Mouse (Mus musculus) hindbrain, embryonic 11.5 days (tissue): Measurements from ENCODE around the gene Gm8180. TPM values are rescaled to one million over a fixed set of nuclear protein-coding genes. Genes with fewer than 3 reads are reported as not detected.
"Not testable (repeated sequence)": the region's sequence is repeated elsewhere in the genome, so short reads cannot be mapped to it uniquely, and the experiment has no call there.

ENCODE experiments used
- ATAC-seq: fragments of 200-750 bp; cut with Nextera tagmentation; 2 replicates; pipeline ENCODE4 v1.8.0; 2017; ENCODE audit warnings: mild to moderate bottlenecking, moderate TSS enrichment, moderate library complexity; ENCODE audit not compliant: low FRiP score
- DNase-seq: peaks from one replicate; pipeline ENCODE4 v3.0.0-alpha.2; 2015; ENCODE audit warnings: low spot score
- H3K27ac ChIP-seq: fragments of 300-500 bp; sonication (generic); 2 replicates; pipeline ENCODE4 v1.5.1; 2014; ENCODE audit warnings: mild to moderate bottlenecking, low read depth, low read length
- H3K27me3 ChIP-seq: fragments of 300-500 bp; sonication (generic); 2 replicates; pipeline ENCODE4 v1.6.1; 2014; ENCODE audit warnings: mild to moderate bottlenecking, low read length, moderate library complexity, mixed read lengths; ENCODE audit not compliant: control insufficient read depth, insufficient read depth
- H3K36me3 ChIP-seq: fragments of 300-500 bp; sonication (generic); 2 replicates; pipeline ENCODE4 v1.6.1; 2014; ENCODE audit warnings: mild to moderate bottlenecking, low read length, moderate library complexity, mixed read lengths; ENCODE audit not compliant: control insufficient read depth, insufficient read depth
- H3K4me1 ChIP-seq: fragments of 300-500 bp; sonication (generic); replicated peaks from 2 replicates; pipeline ENCODE4 v1.6.1; 2014; ENCODE audit warnings: low read length, mixed read lengths; ENCODE audit not compliant: control insufficient read depth, insufficient read depth
- H3K4me2 ChIP-seq: fragments of 300-500 bp; sonication (generic); replicated peaks from 2 replicates; pipeline ENCODE4 v1.6.1; 2014; ENCODE audit warnings: mild to moderate bottlenecking, low read depth, low read length
- H3K4me3 ChIP-seq: fragments of 300-500 bp; sonication (generic); 2 replicates; pipeline ENCODE4 v1.5.1; 2014; ENCODE audit warnings: low read depth, low read length
- H3K9ac ChIP-seq: fragments of 300-500 bp; sonication (generic); 2 replicates; pipeline ENCODE4 v1.6.1; 2014; ENCODE audit warnings: low read depth, low read length
- H3K9me3 ChIP-seq: fragments of 300-500 bp; sonication (generic); 2 replicates; pipeline ENCODE4 v1.6.1; 2016; ENCODE audit warnings: low read length; ENCODE audit not compliant: control insufficient read depth
- WGBS: fragments of 180-500 bp; shearing (Covaris S2); extraction: QIAGEN DNeasy Blood & Tissue Kit; methylation state at CpG from one replicate; pipeline ENCODE4 v1.1.7; 2014; 5-methylcytosine and 5-hydroxymethylcytosine counted together
- polyA plus RNA-seq: library from polyadenylated mRNA; unstranded; fragments of >200 nt; fragmentation: Nextera tagmentation; extraction: Ambion mirVana; gene quantifications from 2 replicates; pipeline ENCODE4 v1.2.1, GENCODE M21; 2014

The Gm8180 gene
- polyA plus RNA-seq, 1 experiment from 2014 or later: not detected

GRCm38 (mm10) chr14:43793811-43794210 is 9.3 kb upstream of the Gm8180 start:
- not testable (repeated sequence) for DNase-seq, H3K9ac ChIP-seq, H3K27ac ChIP-seq, H3K9me3 ChIP-seq, ATAC-seq, H3K27me3 ChIP-seq, H3K4me1 ChIP-seq, H3K36me3 ChIP-seq, H3K4me3 ChIP-seq, H3K4me2 ChIP-seq
- 74% methylated on average over 5 of the region's 5 CpGs for WGBS

- H3K27ac ChIP-seq, H3K36me3 ChIP-seq, H3K4me3 ChIP-seq, H3K9ac ChIP-seq, H3K27me3 ChIP-seq, DNase-seq, H3K9me3 ChIP-seq, ATAC-seq, H3K4me1 ChIP-seq, H3K4me2 ChIP-seq: not testable (repeated sequence)
- WGBS: 89% methylated on average over 4 of the region's 4 CpGs
Measured at GRCm38 (mm10) chr14:43747566-43747965, 37.0 kb downstream of the Gm8180 start, which contains the start of gene Gm6526. TSS of gene Gm6526 (plus strand) at chr14:43747866.

Other genes starting within 250 kb of the Gm8180 start
- not detected in 2 replicates for gene Gm5799, start 241.2 kb downstream of the Gm8180 start, polyA plus RNA-seq
- gene Gm17654, start 205.6 kb downstream of the Gm8180 start, polyA plus RNA-seq: not detected in 2 replicates
- gene Gm10375, start 176.7 kb downstream of the Gm8180 start, polyA plus RNA-seq: not detected in 2 replicates
- not detected in 2 replicates for gene Gm8165, start 107.5 kb downstream of the Gm8180 start, polyA plus RNA-seq
- gene Gm7324, start 86.9 kb downstream of the Gm8180 start, polyA plus RNA-seq: 1.6 TPM in 2 replicates
- not detected in 2 replicates for gene Gm16506, start 57.3 kb downstream of the Gm8180 start, polyA plus RNA-seq
- gene Gm6526, start 36.9 kb downstream of the Gm8180 start, polyA plus RNA-seq: not detected in 2 replicates
- gene Ear1, start 90.8 kb upstream of the Gm8180 start, polyA plus RNA-seq: not detected in 2 replicates
- not detected in 2 replicates for gene Ear10, start 138.8 kb upstream of the Gm8180 start, polyA plus RNA-seq
- 5.8 and 6.2 TPM in 2 replicates for gene Gm8113, start 140.6 kb upstream of the Gm8180 start, polyA plus RNA-seq
- gene Ang5, start 172.3 kb upstream of the Gm8180 start, polyA plus RNA-seq: not detected in 2 replicates
- gene Ang6, start 217.5 kb upstream of the Gm8180 start, polyA plus RNA-seq: not detected in 2 replicates